Mouse (Mus musculus) embryo, embryonic 11.5 days (tissue): Measurements from ENCODE around the gene Ptprm.

Experiments used
- DNase-seq: peaks from one replicate; pipeline ENCODE4 v3.0.0-alpha.2; 2012; ENCODE audit warnings: low read depth, low spot score

Gene Ptprm

GRCm38 (mm10) chr17:67345157-67345556, 9.1 kb downstream of the Ptprm start:
- no peak for DNase-seq

- no peak for DNase-seq
These were observed 10.8 kb downstream of the Ptprm start for GRCm38 (mm10) chr17:67343471-67343870.

GRCm38 (mm10) chr17:67343006-67343405, 11.3 kb downstream of the Ptprm start:
- DNase-seq, result no peak

GRCm38 (mm10) chr17:67340362-67340761, 13.9 kb downstream of the Ptprm start:
- no peak for DNase-seq

- no peak for DNase-seq
These were observed 14.7 kb downstream of the Ptprm start for GRCm38 (mm10) chr17:67339569-67339968.

GRCm38 (mm10) chr17:67334310-67334709, 19.9 kb downstream of the Ptprm start:
- DNase-seq, result no peak

GRCm38 (mm10) chr17:67329435-67329834, 24.8 kb downstream of the Ptprm start:
- DNase-seq, result no peak

- no peak for DNase-seq
These were observed 29.8 kb downstream of the Ptprm start for GRCm38 (mm10) chr17:67324499-67324832.

- DNase-seq, result no peak
These were observed 30.3 kb downstream of the Ptprm start for GRCm38 (mm10) chr17:67323777-67324498.

GRCm38 (mm10) chr17:67314491-67315205, 39.6 kb downstream of the Ptprm start:
- no peak for DNase-seq

- no peak for DNase-seq
These were observed 45.8 kb downstream of the Ptprm start for GRCm38 (mm10) chr17:67308421-67308820.

GRCm38 (mm10) chr17:67306066-67306845, 48.0 kb downstream of the Ptprm start:
- DNase-seq, result no peak

GRCm38 (mm10) chr17:67304831-67305230, 49.4 kb downstream of the Ptprm start:
- DNase-seq, result no peak

- no peak for DNase-seq
These were observed 50.7 kb downstream of the Ptprm start for GRCm38 (mm10) chr17:67303326-67304099.

- no peak for DNase-seq
These were observed 51.7 kb downstream of the Ptprm start for GRCm38 (mm10) chr17:67302569-67302968.

GRCm38 (mm10) chr17:67302074-67302473, 52.2 kb downstream of the Ptprm start:
- DNase-seq, result no peak

- no peak for DNase-seq
These were observed 52.9 kb downstream of the Ptprm start for GRCm38 (mm10) chr17:67301367-67301766.

GRCm38 (mm10) chr17:67298269-67298798, 55.9 kb downstream of the Ptprm start:
- DNase-seq, result no peak

- DNase-seq, result no peak
These were observed 57.4 kb downstream of the Ptprm start for GRCm38 (mm10) chr17:67296604-67297595.

GRCm38 (mm10) chr17:67290662-67291240, 63.5 kb downstream of the Ptprm start:
- DNase-seq, result no peak
